Mouse (Mus musculus): ENCODE results near the gene Sec11a.

The Sec11a gene

DNA sequence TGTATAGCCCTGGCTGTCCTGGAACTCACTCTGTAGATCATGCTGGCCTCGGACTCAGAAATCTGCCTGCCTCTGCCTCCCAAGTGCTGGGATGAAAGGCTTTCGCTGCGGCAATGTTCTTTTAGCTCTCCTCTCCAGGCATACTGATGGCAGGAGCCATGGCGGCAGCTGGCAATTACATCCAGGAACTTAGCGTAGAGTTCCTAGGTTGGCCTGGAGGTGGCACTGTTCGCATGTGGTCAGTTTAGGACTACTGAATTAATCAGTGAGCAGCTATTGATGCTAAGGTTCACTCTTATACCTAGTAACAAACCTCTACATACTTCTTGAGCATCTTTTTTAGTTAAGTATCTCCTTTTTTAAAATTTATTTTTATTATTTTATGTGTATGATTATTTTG, 90.4 kb downstream of the Sec11a start:
- DNase-seq (ENCODE audit: low read depth, low spot score), result peak; percentile 73

DNA sequence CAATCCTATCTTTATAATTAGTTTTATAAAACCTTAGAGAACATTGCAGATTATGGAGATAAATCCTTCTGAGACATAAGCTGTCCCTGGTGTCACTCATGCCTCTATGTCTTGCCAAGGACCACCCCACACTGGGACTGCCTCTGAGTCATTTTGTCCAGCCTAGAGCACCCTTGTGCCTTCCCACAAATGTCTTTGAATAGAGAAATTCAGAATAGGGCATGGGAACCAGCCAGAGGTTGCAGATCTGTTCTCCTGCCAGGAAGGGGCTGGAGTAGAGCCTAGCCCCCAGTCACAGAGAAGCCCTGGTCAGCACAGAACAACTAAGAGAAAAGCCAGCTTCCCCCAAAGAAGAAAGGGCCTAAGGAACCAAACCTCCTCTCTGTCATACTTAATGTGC, 92.3 kb downstream of the Sec11a start:
- DNase-seq (ENCODE audit: low read depth, low spot score), result no peak

All from mesoderm, embryonic 11.5 days (tissue).